Mouse (Mus musculus) testis, adult 2 months (tissue): ENCODE measurements around the gene Hoxc11.

Source experiments
- CTCF ChIP-seq: fragments of 200-500 bp; IDR thresholded peaks from 2 replicates; pipeline ENCODE4 v1.5.1; 2012; ENCODE audit warnings: low read depth, mild to moderate bottlenecking, inconsistent platforms, low read length, moderate library complexity; ENCODE audit not compliant: control insufficient read depth, insufficient read depth, insufficient replicate concordance
- POLR2A ChIP-seq: fragments of 200-500 bp; IDR thresholded peaks from 2 replicates; pipeline ENCODE4 v1.6.1; 2012; ENCODE audit warnings: low read depth, mild to moderate bottlenecking, inconsistent platforms, low read length, moderate library complexity; ENCODE audit not compliant: control insufficient read depth

- TF ChIP-seq POLR2A (no peak), CTCF (no peak)
Observed at GRCm38 (mm10) chr15:102950877-102951276, 3.4 kb upstream of the Hoxc11 start.
